Mouse (Mus musculus) MEL-GATA-1-ER (cell line): ENCODE measurements around the gene Pigu.

Experiments used
- DNase-seq: peaks from one replicate; pipeline ENCODE4 v3.0.0-alpha.2; 2012; ENCODE audit warnings: low read depth; ENCODE audit errors: extremely low read depth

Gene Pigu

DNA sequence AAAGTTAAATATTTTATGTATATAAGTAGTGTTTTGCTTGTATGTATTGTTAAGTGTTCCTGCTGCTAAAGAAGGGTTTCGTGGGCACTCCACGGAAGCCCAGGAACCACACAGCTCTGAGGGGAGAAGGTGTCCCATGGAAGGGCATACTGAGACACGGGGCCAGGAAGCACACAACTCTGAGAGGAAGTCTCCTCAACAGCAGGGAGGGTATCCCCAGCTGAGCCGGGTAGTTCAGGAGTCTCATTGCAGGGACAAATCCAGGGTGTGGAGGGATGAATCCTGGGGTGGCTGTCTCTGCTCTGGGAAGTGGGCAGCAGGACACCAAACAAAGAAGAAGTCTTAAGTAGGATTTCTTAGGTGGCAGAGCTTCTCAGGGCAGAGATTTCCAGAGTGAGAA is 120.0 kb downstream of the Pigu start:
- no peak for DNase-seq

DNA sequence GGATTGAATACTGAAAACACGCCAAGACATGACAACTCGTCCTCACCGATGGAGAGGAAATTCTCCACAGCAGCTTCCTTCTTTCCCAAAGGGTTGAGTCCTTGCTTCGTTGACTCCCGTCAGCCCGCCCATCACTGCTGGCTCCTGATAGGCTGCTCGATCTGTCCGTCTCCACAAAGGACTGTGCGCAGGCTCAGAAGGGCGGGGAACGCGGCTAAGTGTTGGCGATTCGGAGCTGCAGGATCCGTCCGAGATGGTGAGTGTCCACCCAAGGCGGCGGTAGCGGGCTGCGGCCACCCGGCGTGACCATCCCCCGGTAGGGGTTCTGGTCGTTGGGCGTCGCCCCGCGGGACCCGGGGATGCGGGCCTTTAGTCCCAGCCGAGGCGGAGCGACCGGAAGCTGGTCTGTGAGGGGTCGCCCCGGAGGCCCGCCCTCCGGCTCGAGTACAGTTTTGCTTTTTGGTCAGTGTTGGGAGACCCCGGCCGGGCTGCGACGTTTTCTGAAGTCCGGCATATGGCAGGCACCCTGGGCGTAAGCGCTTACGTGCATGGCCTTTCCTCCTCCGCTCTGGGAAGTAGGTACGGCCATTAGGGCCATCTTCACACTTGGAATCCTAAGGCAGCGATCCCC is 120.8 kb downstream of the Pigu start, which contains the start of gene Dynlrb1:
Gene Dynlrb1 (plus strand): TSS at position 172 of the 631 bp plus-strand sequence.
- DNase-seq: peak; percentile 90

DNA sequence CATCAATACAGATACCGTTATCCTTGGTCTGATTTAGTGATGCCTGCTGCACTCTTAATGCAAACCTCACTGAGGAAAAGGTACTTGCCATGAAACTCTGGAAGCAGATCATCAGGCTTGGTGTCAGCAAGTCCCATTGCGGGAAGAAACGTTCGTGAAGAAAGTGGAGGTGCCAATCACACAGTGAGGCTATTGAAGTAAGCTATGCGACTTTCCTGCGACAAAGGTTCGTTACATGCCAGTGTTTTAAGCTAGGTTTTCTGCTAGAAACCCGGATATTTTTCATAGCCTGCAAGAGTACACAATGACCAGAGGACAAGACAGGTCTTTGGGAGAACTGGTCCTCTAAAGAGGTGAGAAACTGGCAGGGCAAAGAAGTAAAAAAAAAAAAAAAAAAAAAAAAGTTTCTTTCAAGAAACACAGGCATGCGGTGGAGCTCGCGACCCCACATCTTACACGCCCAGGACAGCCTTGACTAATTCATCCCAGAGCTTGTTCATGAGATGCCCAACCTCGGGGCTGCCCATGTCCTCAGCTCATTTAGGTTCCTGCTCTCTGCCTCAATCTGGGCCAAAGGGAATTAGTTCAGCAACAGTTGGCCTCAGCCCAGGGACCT is 121.4 kb downstream of the Pigu start:
- peak; percentile 10 for DNase-seq
